ENCODE assay signal across 18 mouse cellular contexts in the genomic region with DNA sequence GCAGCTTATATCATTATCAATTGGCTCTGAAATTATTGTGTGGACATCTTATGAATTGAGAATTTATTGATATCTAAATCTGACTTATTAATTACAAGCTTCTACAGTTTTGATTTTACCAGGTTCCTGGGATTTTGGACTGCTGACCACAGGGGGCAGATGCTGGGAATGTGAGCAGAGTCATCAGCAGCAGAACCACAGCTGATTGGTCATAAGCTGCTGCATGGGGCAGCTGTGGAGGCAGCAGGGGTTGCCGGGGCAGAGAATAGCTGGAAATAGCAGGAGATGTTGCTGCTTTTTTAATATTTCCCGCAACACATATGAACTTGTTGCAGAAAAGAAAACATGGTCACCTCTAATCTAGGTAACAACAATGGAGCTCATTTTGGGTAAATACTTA. TPM values are rescaled to one million over a fixed set of nuclear protein-coding genes. Genes with fewer than 3 reads are reported as not detected.
DNase-seq lines count a peak whose midpoint lies in the region; ATAC-seq and TF ChIP-seq lines count a peak whose summit lies in the region.
"Had no signal": no experiment of that assay in that cellular context is flagged by ENCODE, and none has a peak within 500 bp of the region (broad histone marks: within the 10 kb centered on the region; RNA-seq: fewer than 3 reads in every experiment).

No protein-coding gene starts in this region.

- H3K4me3 ChIP-seq in heart, adult 2 months = no peak overlapping the region
- no peak overlapping the region for H3K4me3 ChIP-seq in heart, embryonic 10.5 days
- H3K4me3 ChIP-seq in midbrain, embryonic 11.5 days (ENCODE audit: low read depth, low read length) = no peak overlapping the region
- no peak overlapping the region for H3K4me3 ChIP-seq in midbrain, embryonic 14.5 days (replicated peaks; ENCODE audit: low read depth, low read length)
- H3K4me3 ChIP-seq in kidney, embryonic 14.5 days (ENCODE audit: low read length) = no peak overlapping the region
- H3K4me3 ChIP-seq: embryonic facial prominence, embryonic 12.5 days; forebrain, embryonic 15.5 days; heart, embryonic 12.5 days; hindbrain, embryonic 13.5 days had no signal

- H3K9me3 ChIP-seq in heart, embryonic 10.5 days = no peaks in the 10 kb centered on the region
- H3K9me3 ChIP-seq in midbrain, embryonic 11.5 days (ENCODE audit: control insufficient read depth, low read length) = no peaks in the 10 kb centered on the region
- H3K9me3 ChIP-seq in midbrain, embryonic 14.5 days (ENCODE audit: control insufficient read depth, low read length) = no peaks in the 10 kb centered on the region
- no peaks in the 10 kb centered on the region for H3K9me3 ChIP-seq in kidney, embryonic 14.5 days (ENCODE audit: control insufficient read depth, low read length)
- H3K9me3 ChIP-seq: embryonic facial prominence, embryonic 12.5 days; forebrain, embryonic 15.5 days; heart, embryonic 12.5 days; hindbrain, embryonic 13.5 days had no signal

- H3K36me3 ChIP-seq in heart, adult 2 months (ENCODE audit: control insufficient read depth, insufficient read depth, low read length) = peaks cover 59% of the 10 kb centered on the region
- peaks cover 14% of the 10 kb centered on the region for H3K36me3 ChIP-seq in heart, embryonic 10.5 days
- H3K36me3 ChIP-seq in midbrain, embryonic 11.5 days (ENCODE audit: control insufficient read depth, insufficient read depth, low read length) = 0 out of 2 replicates have a peak, but pooled peaks cover 2% of the 10 kb centered on the region
- H3K36me3 ChIP-seq in midbrain, embryonic 14.5 days (ENCODE audit: control insufficient read depth, insufficient read depth, low read length) = 0 out of 2 replicates have a peak, but pooled peaks cover 2% of the 10 kb centered on the region
- H3K36me3 ChIP-seq in kidney, embryonic 14.5 days (ENCODE audit: control insufficient read depth, insufficient read depth, low read length) = peaks cover 7% of the 10 kb centered on the region; the same call in 1 of the 2 replicates
- H3K36me3 ChIP-seq: embryonic facial prominence, embryonic 12.5 days; forebrain, embryonic 15.5 days; hindbrain, embryonic 13.5 days had no signal

- no peak overlapping the region for H3K9ac ChIP-seq in heart, adult 2 months (ENCODE audit: low read depth, low read length)
- H3K9ac ChIP-seq in midbrain, embryonic 11.5 days (ENCODE audit: low read length) = no peak overlapping the region
- no peak overlapping the region for H3K9ac ChIP-seq in midbrain, embryonic 14.5 days (replicated peaks; ENCODE audit: low read length)
- no peak overlapping the region for H3K9ac ChIP-seq in kidney, embryonic 14.5 days (ENCODE audit: low read depth, low read length)
- H3K9ac ChIP-seq: embryonic facial prominence, embryonic 12.5 days; forebrain, embryonic 15.5 days; heart, embryonic 12.5 days; hindbrain, embryonic 13.5 days had no signal

- no peak overlapping the region for H3K4me2 ChIP-seq in midbrain, embryonic 11.5 days
- no peak overlapping the region for H3K4me2 ChIP-seq in midbrain, embryonic 14.5 days (ENCODE audit: low read length)
- H3K4me2 ChIP-seq in kidney, embryonic 14.5 days (replicated peaks; ENCODE audit: low read depth, low read length) = no peak overlapping the region
- H3K4me2 ChIP-seq: embryonic facial prominence, embryonic 12.5 days; forebrain, embryonic 15.5 days; heart, embryonic 12.5 days; hindbrain, embryonic 13.5 days had no signal

- peak; percentile 45 for TF ChIP-seq CTCF in heart, adult 2 months (IDR thresholded peaks at IDR 0.05)
- TF ChIP-seq CTCF in Patski (IDR thresholded peaks at IDR 0.05) = peak; percentile 15

- TF ChIP-seq POLR2A in heart, adult 2 months (IDR thresholded peaks at IDR 0.05; ENCODE audit: insufficient read depth, low read depth, low read length) = no peak

- H3K79me2 ChIP-seq in heart, adult 2 months (replicated peaks; ENCODE audit: control insufficient read depth, insufficient read depth, low read length) = peaks cover 2% of the 10 kb centered on the region

- intact Hi-C loops in heart, adult 2 months (cut with DNase I) = no loop called here

- H3K27me3 ChIP-seq in heart, adult 2 months (ENCODE audit: control insufficient read depth, insufficient read depth, low read length) = no peaks in the 10 kb centered on the region
- no peaks in the 10 kb centered on the region for H3K27me3 ChIP-seq in heart, embryonic 10.5 days (ENCODE audit: insufficient read depth, poor library complexity, severe bottlenecking)
- no peaks in the 10 kb centered on the region for H3K27me3 ChIP-seq in midbrain, embryonic 11.5 days (ENCODE audit: control insufficient read depth, insufficient read depth, low read length)
- no peaks in the 10 kb centered on the region for H3K27me3 ChIP-seq in midbrain, embryonic 14.5 days (ENCODE audit: control insufficient read depth, insufficient read depth, low read length)
- H3K27me3 ChIP-seq in Patski = no peaks in the 10 kb centered on the region
- no peaks in the 10 kb centered on the region for H3K27me3 ChIP-seq in kidney, embryonic 14.5 days (ENCODE audit: control insufficient read depth, insufficient read depth, low read length)
- H3K27me3 ChIP-seq: embryonic facial prominence, embryonic 12.5 days; forebrain, embryonic 15.5 days; heart, embryonic 12.5 days; hindbrain, embryonic 13.5 days had no signal

- in situ Hi-C loops in Patski (cut with MboI; ENCODE audit: low pct_unique_long_range_greater_than_20kb) = no loop called here

- no peak for DNase-seq in heart, adult 2 months
- no peak for DNase-seq in heart, embryonic 10.5 days (ENCODE audit: low spot score)
- no peak for DNase-seq in midbrain, embryonic 11.5 days (ENCODE audit: low spot score, missing footprints)
- no peak for DNase-seq in midbrain, embryonic 14.5 days
- no peak for DNase-seq in Patski (ENCODE audit: low read depth, low spot score)
- no peak for DNase-seq in cerebellum, adult 11-12 months
- DNase-seq: adrenal gland, postnatal 10 days; cerebellum, adult 11 months; cerebellum, adult 9-10 months; cerebellum, postnatal 25 days; gastrocnemius, postnatal 36 days; heart, adult 18-20 months had no signal

- 35% methylated on average over 2 of the region's 2 CpGs for WGBS in heart, adult 2 months
- 83% methylated on average over 2 of the region's 2 CpGs for WGBS in heart, embryonic 10.5 days
- 83% methylated on average over 2 of the region's 2 CpGs for WGBS in midbrain, embryonic 11.5 days
- WGBS in midbrain, embryonic 14.5 days = 81% methylated on average over 2 of the region's 2 CpGs
- 92% methylated on average over 2 of the region's 2 CpGs for WGBS in kidney, embryonic 14.5 days

- peak; percentile 57; the same call in 1 of the 2 replicates for ATAC-seq in midbrain, embryonic 11.5 days (ENCODE audit: low FRiP score)
- ATAC-seq in midbrain, embryonic 14.5 days (ENCODE audit: low FRiP score, low TSS enrichment) = no peak
- ATAC-seq in Patski = peak; percentile 74
- no peak for ATAC-seq in kidney, embryonic 14.5 days (ENCODE audit: low FRiP score, low TSS enrichment)
- ATAC-seq: forebrain, embryonic 15.5 days; hindbrain, postnatal 0 days had no signal

- peaks cover 10% of the 10 kb centered on the region for H3K4me1 ChIP-seq in heart, adult 2 months (ENCODE audit: control insufficient read depth, insufficient read depth, low read length)
- H3K4me1 ChIP-seq in heart, embryonic 10.5 days = 0 out of 2 replicates have a peak, but pooled peaks cover under 1% of the 10 kb centered on the region
- H3K4me1 ChIP-seq in midbrain, embryonic 11.5 days (ENCODE audit: control insufficient read depth, insufficient read depth, low read length) = no peaks in the 10 kb centered on the region
- peaks cover under 1% of the 10 kb centered on the region; the same call in 1 of the 2 replicates for H3K4me1 ChIP-seq in midbrain, embryonic 14.5 days (ENCODE audit: control insufficient read depth, insufficient read depth, low read length)
- no peaks in the 10 kb centered on the region for H3K4me1 ChIP-seq in kidney, embryonic 14.5 days (ENCODE audit: control insufficient read depth, insufficient read depth, low read length)
- H3K4me1 ChIP-seq: embryonic facial prominence, embryonic 12.5 days had no signal

- CTCF ChIA-PET in Patski (lab: Charles Lee) = interaction anchor here (1.1 kb wide), 2 partner anchors 9 to 10 kb away, joined by 3 read pairs; no protein-coding TSS in a partner anchor

- POLR2A ChIA-PET in Patski (lab: Charles Lee) = no interaction called here

- TF ChIP-seq EP300 in heart, adult 2 months (IDR thresholded peaks at IDR 0.05; ENCODE audit: insufficient read depth, low read depth, low read length) = no peak

- H3K27ac ChIP-seq in heart, adult 2 months = no peak overlapping the region
- H3K27ac ChIP-seq in heart, embryonic 10.5 days = no peak overlapping the region
- no peak overlapping the region for H3K27ac ChIP-seq in midbrain, embryonic 11.5 days (ENCODE audit: low read depth, low read length)
- no peak overlapping the region for H3K27ac ChIP-seq in midbrain, embryonic 14.5 days (replicated peaks; ENCODE audit: low read depth, low read length)
- no peak overlapping the region for H3K27ac ChIP-seq in kidney, embryonic 14.5 days (ENCODE audit: low read depth, low read length)
- H3K27ac ChIP-seq: embryonic facial prominence, embryonic 12.5 days; forebrain, embryonic 15.5 days; hindbrain, embryonic 13.5 days; hindbrain, postnatal 0 days had no signal

RNA-seq across cellular contexts. Expression of a gene that starts 40.1 kb away (rescaled TPM):
- 100 to 1,000 TPM; 469 to 514 TPM for total RNA-seq in heart, adult 2 months (2021)
- 342 and 549 TPM in 2 replicates for polyA plus RNA-seq in heart, adult 2 months (2012; rRNA removed)
- polyA plus RNA-seq in heart, embryonic 10.5 days (2016; fragmentation: Nextera tagmentation; extraction: Ambion mirVana) = 39.3 and 44.5 TPM in 2 replicates
- 63.2 and 73.7 TPM in 2 replicates for polyA plus RNA-seq in midbrain, embryonic 11.5 days (2014; fragmentation: Nextera tagmentation; extraction: Ambion mirVana)
- polyA plus RNA-seq in midbrain, embryonic 14.5 days (2014; fragmentation: Nextera tagmentation; extraction: Ambion mirVana) = 52.9 and 62.8 TPM in 2 replicates
- 96.5 TPM for polyA plus RNA-seq in Patski (2021)
- 43.7 and 49.3 TPM in 2 replicates for polyA plus RNA-seq in kidney, embryonic 14.5 days (2014; fragmentation: Nextera tagmentation; extraction: Ambion mirVana)

Comparison
In these comparisons a context has a peak if more than half of its experiments do, and no peak if none do; other contexts are left out.
1. ATAC-seq: peak in midbrain, embryonic 11.5 days (single experiment) and Patski (single experiment); none in midbrain, embryonic 14.5 days (single experiment) and kidney, embryonic 14.5 days (single experiment).